Mouse (Mus musculus): ENCODE measurements at regions not wholly inside any gene's neighbourhood (a gene's known extent, or its start where the extent isn't known, plus 50 kb on each side); places are given as distances from the start of the nearest gene placed in this dataset.

GRCm38 (mm10) chr6:112197445-112197844 lies 76.1 kb upstream of the Lmcd1 start:
- peak; percentile 81 for DNase-seq (ENCODE audit: low spot score)

DNA sequence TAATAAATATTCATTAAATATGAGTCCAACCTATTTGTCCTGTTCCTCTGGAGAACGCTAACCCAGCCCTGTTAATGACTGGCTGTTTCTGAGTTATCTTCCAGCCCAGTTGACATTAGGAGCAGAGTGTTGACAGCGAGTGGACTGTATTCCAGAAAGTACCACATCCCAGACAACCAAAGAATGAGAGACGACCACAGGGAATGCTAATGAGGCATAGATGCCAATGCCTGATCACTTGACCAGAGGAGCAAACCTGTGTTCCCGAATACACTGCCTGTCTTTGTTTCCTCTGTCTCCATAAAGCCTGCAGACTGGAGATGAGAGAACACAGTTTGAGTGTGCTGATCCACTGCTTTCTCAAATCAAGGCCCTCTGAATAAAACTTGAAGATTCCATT lies 74.3 kb upstream of the Lmcd1 start:
- Histone ChIP-seq H3K4me3 (no peak overlapping the region), H3K36me3 (no peaks in the 10 kb centered on the region), H3K9me3 (replicated peaks) (no peaks in the 10 kb centered on the region), H3K27me3 (ENCODE audit: low read depth, poor library complexity, severe bottlenecking) (no peaks in the 10 kb centered on the region), H3K4me1 (peaks cover 8% of the 10 kb centered on the region), H3K27ac (replicated peaks) (no peak overlapping the region)
- whole genome bisulfite sequencing = 85% methylated on average over 4 of the region's 4 CpGs
- DNase-seq (ENCODE audit: low spot score) = no peak

More at GRCm38 (mm10) chr6:112197445-112197844, 76.1 kb upstream of the Lmcd1 start:
- no peaks in the 10 kb centered on the region for H3K4me1 ChIP-seq
- H3K9me3 ChIP-seq (replicated peaks) = no peaks in the 10 kb centered on the region
- H3K27ac ChIP-seq (replicated peaks) = no peak overlapping the region
- H3K27me3 ChIP-seq (ENCODE audit: low read depth, poor library complexity, severe bottlenecking) = no peaks in the 10 kb centered on the region
- H3K4me3 ChIP-seq = no peak overlapping the region
- H3K36me3 ChIP-seq = no peaks in the 10 kb centered on the region
- WGBS = 14% methylated on average over 16 of the region's 16 CpGs

DNA sequence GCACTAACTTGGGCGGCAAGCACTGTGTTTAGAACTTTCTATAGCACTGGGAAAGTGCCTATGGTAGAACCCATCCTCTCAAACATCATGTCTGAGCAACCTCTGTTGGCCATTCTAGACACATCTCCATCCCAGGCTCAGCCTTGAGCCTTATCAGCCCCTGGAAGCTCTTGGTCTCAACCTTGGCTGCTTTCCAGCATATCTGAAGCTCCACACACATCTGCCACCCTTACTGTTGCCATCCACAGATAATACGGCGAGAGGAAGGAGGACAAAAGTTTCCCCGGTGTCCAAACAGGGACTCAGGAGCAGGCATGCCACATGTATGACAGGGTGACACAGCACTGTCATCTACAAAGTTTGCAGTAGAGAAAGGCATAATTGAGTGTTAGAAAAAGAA lies 71.4 kb upstream of the Lmcd1 start:
- Histone ChIP-seq H3K4me3 (no peak overlapping the region), H3K27ac (replicated peaks) (no peak overlapping the region)
- WGBS = 85% methylated on average over 4 of the region's 4 CpGs

GRCm38 (mm10) chr6:112203321-112203720 lies 70.2 kb upstream of the Lmcd1 start:
- Histone ChIP-seq H3K36me3 (no peaks in the 10 kb centered on the region), H3K27ac (replicated peaks) (peak overlapping the region; percentile 9; the same call in 1 of the 2 replicates), H3K4me3 (no peak overlapping the region), H3K4me1 (peaks cover 8% of the 10 kb centered on the region), H3K27me3 (ENCODE audit: low read depth, poor library complexity, severe bottlenecking) (no peaks in the 10 kb centered on the region), H3K9me3 (replicated peaks) (no peaks in the 10 kb centered on the region)
- WGBS = 32% methylated on average over 2 of the region's 2 CpGs
- DNase-seq (ENCODE audit: low spot score) = no peak

More for the DNA sequence above, 71.4 kb upstream of the Lmcd1 start:
- H3K9me3 ChIP-seq (replicated peaks) = no peaks in the 10 kb centered on the region
- no peak for DNase-seq (ENCODE audit: low spot score)
- no peaks in the 10 kb centered on the region for H3K36me3 ChIP-seq
- peaks cover 8% of the 10 kb centered on the region for H3K4me1 ChIP-seq
- no peaks in the 10 kb centered on the region for H3K27me3 ChIP-seq (ENCODE audit: low read depth, poor library complexity, severe bottlenecking)

- Histone ChIP-seq H3K4me1 (peaks cover 14% of the 10 kb centered on the region), H3K27ac (replicated peaks) (no peak overlapping the region), H3K9me3 (replicated peaks) (no peaks in the 10 kb centered on the region), H3K36me3 (no peaks in the 10 kb centered on the region), H3K4me3 (no peak overlapping the region), H3K27me3 (ENCODE audit: low read depth, poor library complexity, severe bottlenecking) (no peaks in the 10 kb centered on the region)
- 87% methylated on average over 2 of the region's 2 CpGs for WGBS
- DNase-seq (ENCODE audit: low spot score) = no peak
Observed at GRCm38 (mm10) chr6:112204956-112205355, 68.6 kb upstream of the Lmcd1 start.

- Histone ChIP-seq H3K4me3 (no peak overlapping the region), H3K27me3 (ENCODE audit: low read depth, poor library complexity, severe bottlenecking) (no peaks in the 10 kb centered on the region), H3K27ac (replicated peaks) (no peak overlapping the region), H3K4me1 (peaks cover 20% of the 10 kb centered on the region), H3K9me3 (replicated peaks) (no peaks in the 10 kb centered on the region), H3K36me3 (no peaks in the 10 kb centered on the region)
- no peak for DNase-seq (ENCODE audit: low spot score)
- WGBS = 87% methylated on average over 11 of the region's 11 CpGs
Observed at GRCm38 (mm10) chr6:112205420-112205995, 68.0 kb upstream of the Lmcd1 start.

- no peaks in the 10 kb centered on the region for H3K27me3 ChIP-seq (ENCODE audit: low read depth, poor library complexity, severe bottlenecking)
- WGBS = 47% methylated on average over 5 of the region's 5 CpGs
- H3K4me3 ChIP-seq = no peak overlapping the region
- H3K36me3 ChIP-seq = no peaks in the 10 kb centered on the region
- H3K27ac ChIP-seq (replicated peaks) = no peak overlapping the region
- peaks cover 24% of the 10 kb centered on the region for H3K4me1 ChIP-seq
- H3K9me3 ChIP-seq (replicated peaks) = no peaks in the 10 kb centered on the region
- no peak for DNase-seq (ENCODE audit: low spot score)
Observed at GRCm38 (mm10) chr6:112207229-112207628, 66.3 kb upstream of the Lmcd1 start.

GRCm38 (mm10) chr6:112210238-112210950 lies 63.2 kb upstream of the Lmcd1 start:
- 52% methylated on average over 8 of the region's 8 CpGs for WGBS
- no peaks in the 10 kb centered on the region for H3K9me3 ChIP-seq (replicated peaks)

GRCm38 (mm10) chr6:112216868-112217267 lies 56.7 kb upstream of the Lmcd1 start:
- Histone ChIP-seq H3K4me1 (peaks cover 4% of the 10 kb centered on the region; the same call in 1 of the 2 replicates), H3K36me3 (no peaks in the 10 kb centered on the region), H3K27me3 (ENCODE audit: low read depth, poor library complexity, severe bottlenecking) (no peaks in the 10 kb centered on the region), H3K9me3 (replicated peaks) (no peaks in the 10 kb centered on the region), H3K27ac (replicated peaks) (no peak overlapping the region), H3K4me3 (no peak overlapping the region)
- WGBS = 87% methylated on average over 3 of the region's 3 CpGs
- no peak for DNase-seq (ENCODE audit: low spot score)

More at GRCm38 (mm10) chr6:112210238-112210950, 63.2 kb upstream of the Lmcd1 start:
- DNase-seq (ENCODE audit: low spot score) = peak; percentile 52
- H3K27ac ChIP-seq (replicated peaks) = peak overlapping the region; percentile 80
- no peak overlapping the region; the same call in 1 of the 2 replicates for H3K4me3 ChIP-seq
- peaks cover 16% of the 10 kb centered on the region for H3K4me1 ChIP-seq
- H3K27me3 ChIP-seq (ENCODE audit: low read depth, poor library complexity, severe bottlenecking) = no peaks in the 10 kb centered on the region
- no peaks in the 10 kb centered on the region for H3K36me3 ChIP-seq

- H3K9me3 ChIP-seq (replicated peaks) = no peaks in the 10 kb centered on the region
- DNase-seq (ENCODE audit: low spot score) = no peak
- WGBS = 67% methylated on average over 1 of the region's 1 CpGs
- peaks cover 4% of the 10 kb centered on the region; the same call in 1 of the 2 replicates for H3K4me1 ChIP-seq
- H3K27me3 ChIP-seq (ENCODE audit: low read depth, poor library complexity, severe bottlenecking) = no peaks in the 10 kb centered on the region
- H3K27ac ChIP-seq (replicated peaks) = no peak overlapping the region
- no peaks in the 10 kb centered on the region for H3K36me3 ChIP-seq
- H3K4me3 ChIP-seq = no peak overlapping the region
Observed at GRCm38 (mm10) chr6:112218248-112218647, 55.3 kb upstream of the Lmcd1 start.

- Histone ChIP-seq H3K4me1 (peaks cover 4% of the 10 kb centered on the region; the same call in 1 of the 2 replicates), H3K27me3 (ENCODE audit: low read depth, poor library complexity, severe bottlenecking) (no peaks in the 10 kb centered on the region), H3K9me3 (replicated peaks) (no peaks in the 10 kb centered on the region), H3K27ac (replicated peaks) (no peak overlapping the region), H3K4me3 (no peak overlapping the region), H3K36me3 (no peaks in the 10 kb centered on the region)
- no peak for DNase-seq (ENCODE audit: low spot score)
- WGBS = 92% methylated on average over 7 of the region's 7 CpGs
Observed at GRCm38 (mm10) chr6:112219641-112220040, 53.9 kb upstream of the Lmcd1 start.

DNA sequence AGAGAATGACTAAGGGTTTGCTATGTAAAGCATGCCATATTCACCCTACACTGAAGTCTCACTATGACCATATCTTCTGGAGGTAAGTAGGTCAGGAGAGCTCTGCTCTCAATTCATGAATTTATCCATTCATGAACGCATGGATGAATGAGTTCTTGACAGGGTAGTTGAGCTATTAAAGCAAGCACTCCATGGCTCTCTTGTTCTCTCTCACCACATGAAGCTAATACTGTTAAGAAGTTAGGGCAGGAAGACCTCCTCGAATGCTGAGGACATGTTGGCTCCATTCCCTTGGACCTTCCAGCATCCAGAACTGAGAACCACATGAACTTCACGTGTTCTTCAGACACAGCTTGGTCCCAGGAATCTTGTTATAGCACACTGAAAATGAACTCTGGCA lies 53.4 kb upstream of the Lmcd1 start:
- no peaks in the 10 kb centered on the region for H3K9me3 ChIP-seq (replicated peaks)
- H3K4me3 ChIP-seq = no peak overlapping the region
- H3K27me3 ChIP-seq (ENCODE audit: low read depth, poor library complexity, severe bottlenecking) = no peaks in the 10 kb centered on the region
- no peak overlapping the region for H3K27ac ChIP-seq (replicated peaks)
- 81% methylated on average over 3 of the region's 3 CpGs for WGBS
- no peak for DNase-seq (ENCODE audit: low spot score)
- peaks cover 4% of the 10 kb centered on the region; the same call in 1 of the 2 replicates for H3K4me1 ChIP-seq
- H3K36me3 ChIP-seq = no peaks in the 10 kb centered on the region

- Histone ChIP-seq H3K9me3 (replicated peaks) (no peaks in the 10 kb centered on the region), H3K36me3 (no peaks in the 10 kb centered on the region), H3K4me3 (no peak overlapping the region), H3K4me1 (peaks cover 4% of the 10 kb centered on the region; the same call in 1 of the 2 replicates), H3K27me3 (ENCODE audit: low read depth, poor library complexity, severe bottlenecking) (no peaks in the 10 kb centered on the region), H3K27ac (replicated peaks) (no peak overlapping the region)
- no peak for DNase-seq (ENCODE audit: low spot score)
- WGBS = 76% methylated on average over 2 of the region's 2 CpGs
Observed at GRCm38 (mm10) chr6:112221373-112221772, 52.2 kb upstream of the Lmcd1 start.
